Mouse (Mus musculus): ENCODE measurements around the gene Lgr5. TPM values are rescaled to one million over a fixed set of nuclear protein-coding genes. Genes with fewer than 3 reads are reported as not detected.
A peak's percentile ranks its signal among the peaks of the same experiment; 100 is the strongest.

The Lgr5 gene
- polyA plus RNA-seq, 1 experiment from 2014 or later: 5.3 TPM

- H3K4me2 ChIP-seq (replicated peaks): no peak overlapping the region
- no peak overlapping the region for H3K4me3 ChIP-seq (replicated peaks)
- H3K9ac ChIP-seq: no peak overlapping the region
- no peaks in the 10 kb centered on the region for H3K27me3 ChIP-seq (replicated peaks)
- WGBS: 57% methylated on average over 4 of the region's 4 CpGs
- H3K4me1 ChIP-seq (replicated peaks): no peaks in the 10 kb centered on the region
- ATAC-seq: no peak
- H3K36me3 ChIP-seq: no peaks in the 10 kb centered on the region
- no peaks in the 10 kb centered on the region for H3K9me3 ChIP-seq
- no peak overlapping the region for H3K27ac ChIP-seq
Measured at GRCm38 (mm10) chr10:115521081-115521451, 66.5 kb downstream of the Lgr5 start.

GRCm38 (mm10) chr10:115520200-115521080 lies 67.1 kb downstream of the Lgr5 start:
- no peak overlapping the region for H3K9ac ChIP-seq
- 78% methylated on average over 17 of the region's 17 CpGs for WGBS
- no peak for ATAC-seq
- H3K27me3 ChIP-seq (replicated peaks): no peaks in the 10 kb centered on the region
- no peak overlapping the region for H3K4me2 ChIP-seq (replicated peaks)
- H3K4me1 ChIP-seq (replicated peaks): no peaks in the 10 kb centered on the region
- no peak overlapping the region for H3K4me3 ChIP-seq (replicated peaks)
- no peak overlapping the region for H3K27ac ChIP-seq
- no peaks in the 10 kb centered on the region for H3K36me3 ChIP-seq
- no peaks in the 10 kb centered on the region for H3K9me3 ChIP-seq

GRCm38 (mm10) chr10:115518845-115519244 lies 68.7 kb downstream of the Lgr5 start:
- Histone ChIP-seq H3K4me1 (replicated peaks) (no peaks in the 10 kb centered on the region), H3K9ac (no peak overlapping the region), H3K27me3 (replicated peaks) (no peaks in the 10 kb centered on the region), H3K4me2 (replicated peaks) (no peak overlapping the region), H3K27ac (no peak overlapping the region), H3K36me3 (no peaks in the 10 kb centered on the region), H3K9me3 (no peaks in the 10 kb centered on the region), H3K4me3 (replicated peaks) (no peak overlapping the region)
- 83% methylated on average over 3 of the region's 3 CpGs for WGBS
- no peak for ATAC-seq

- Histone ChIP-seq H3K27me3 (replicated peaks) (no peaks in the 10 kb centered on the region), H3K4me1 (replicated peaks) (no peaks in the 10 kb centered on the region), H3K4me2 (replicated peaks) (no peak overlapping the region), H3K4me3 (replicated peaks) (no peak overlapping the region), H3K9me3 (no peaks in the 10 kb centered on the region), H3K27ac (no peak overlapping the region), H3K36me3 (no peaks in the 10 kb centered on the region), H3K9ac (no peak overlapping the region)
- WGBS: 86% methylated on average over 7 of the region's 7 CpGs
- ATAC-seq: no peak
Measured at GRCm38 (mm10) chr10:115515503-115515902, 72.1 kb downstream of the Lgr5 start.

GRCm38 (mm10) chr10:115510959-115511358 lies 76.6 kb downstream of the Lgr5 start:
- ATAC-seq: no peak
- Histone ChIP-seq H3K9me3 (no peaks in the 10 kb centered on the region), H3K9ac (no peak overlapping the region), H3K4me2 (replicated peaks) (no peak overlapping the region), H3K36me3 (no peaks in the 10 kb centered on the region), H3K27ac (no peak overlapping the region), H3K4me1 (replicated peaks) (no peaks in the 10 kb centered on the region), H3K27me3 (replicated peaks) (no peaks in the 10 kb centered on the region), H3K4me3 (replicated peaks) (no peak overlapping the region)
- WGBS: 88% methylated on average over 5 of the region's 5 CpGs

- H3K36me3 ChIP-seq: no peaks in the 10 kb centered on the region
- no peak overlapping the region for H3K4me3 ChIP-seq (replicated peaks)
- H3K27me3 ChIP-seq (replicated peaks): no peaks in the 10 kb centered on the region
- H3K9ac ChIP-seq: no peak overlapping the region
- ATAC-seq: peak; percentile 91
- H3K4me2 ChIP-seq (replicated peaks): peak overlapping the region; percentile 43
- H3K9me3 ChIP-seq: no peaks in the 10 kb centered on the region
- H3K4me1 ChIP-seq (replicated peaks): no peaks in the 10 kb centered on the region
- 66% methylated on average over 16 of the region's 16 CpGs for WGBS
- no peak overlapping the region for H3K27ac ChIP-seq
Measured at GRCm38 (mm10) chr10:115505631-115506239, 81.8 kb downstream of the Lgr5 start.

- H3K4me2 ChIP-seq (replicated peaks): peak overlapping the region; percentile 43
- WGBS: 68% methylated on average over 10 of the region's 10 CpGs
- H3K4me1 ChIP-seq (replicated peaks): no peaks in the 10 kb centered on the region
- no peaks in the 10 kb centered on the region for H3K27me3 ChIP-seq (replicated peaks)
- no peaks in the 10 kb centered on the region for H3K36me3 ChIP-seq
- H3K9ac ChIP-seq: no peak overlapping the region
- no peak; the same call in 1 of the 2 replicates for ATAC-seq
- H3K9me3 ChIP-seq: no peaks in the 10 kb centered on the region
- H3K27ac ChIP-seq: no peak overlapping the region
- no peak overlapping the region for H3K4me3 ChIP-seq (replicated peaks)
Measured at GRCm38 (mm10) chr10:115505155-115505554, 82.4 kb downstream of the Lgr5 start.

GRCm38 (mm10) chr10:115493778-115494141 lies 93.8 kb downstream of the Lgr5 start:
- H3K4me2 ChIP-seq (replicated peaks): peak overlapping the region; percentile 42
- 3% methylated on average over 7 of the region's 7 CpGs for WGBS
- no peak overlapping the region for H3K27ac ChIP-seq
- peaks cover 7% of the 10 kb centered on the region for H3K4me1 ChIP-seq (replicated peaks)
- no peaks in the 10 kb centered on the region for H3K9me3 ChIP-seq
- no peaks in the 10 kb centered on the region for H3K36me3 ChIP-seq
- peak; percentile 48 for ATAC-seq
- H3K4me3 ChIP-seq (replicated peaks): no peak overlapping the region
- H3K9ac ChIP-seq: no peak overlapping the region
- no peaks in the 10 kb centered on the region for H3K27me3 ChIP-seq (replicated peaks)

- no peaks in the 10 kb centered on the region for H3K36me3 ChIP-seq
- no peak overlapping the region for H3K4me3 ChIP-seq (replicated peaks)
- no peak overlapping the region for H3K9ac ChIP-seq
- no peaks in the 10 kb centered on the region for H3K9me3 ChIP-seq
- 41% methylated on average over 12 of the region's 12 CpGs for WGBS
- H3K27me3 ChIP-seq (replicated peaks): no peaks in the 10 kb centered on the region
- H3K27ac ChIP-seq: no peak overlapping the region
- H3K4me2 ChIP-seq (replicated peaks): peak overlapping the region; percentile 42
- ATAC-seq: peak; percentile 71
- peaks cover 7% of the 10 kb centered on the region for H3K4me1 ChIP-seq (replicated peaks)
Measured at GRCm38 (mm10) chr10:115492956-115493777, 94.4 kb downstream of the Lgr5 start.

GRCm38 (mm10) chr10:115491803-115492510 lies 95.6 kb downstream of the Lgr5 start:
- peak; percentile 32; the same call in 1 of the 2 replicates for ATAC-seq
- no peaks in the 10 kb centered on the region for H3K36me3 ChIP-seq
- H3K9me3 ChIP-seq: no peaks in the 10 kb centered on the region
- no peak overlapping the region for H3K9ac ChIP-seq
- no peak overlapping the region for H3K27ac ChIP-seq
- H3K27me3 ChIP-seq (replicated peaks): no peaks in the 10 kb centered on the region
- H3K4me2 ChIP-seq (replicated peaks): no peak overlapping the region
- peaks cover 7% of the 10 kb centered on the region for H3K4me1 ChIP-seq (replicated peaks)
- 91% methylated on average over 7 of the region's 7 CpGs for WGBS
- H3K4me3 ChIP-seq (replicated peaks): no peak overlapping the region

GRCm38 (mm10) chr10:115485602-115486001 lies 102.0 kb downstream of the Lgr5 start:
- no peak overlapping the region for H3K4me2 ChIP-seq (replicated peaks)

GRCm38 (mm10) chr10:115484660-115485059 lies 102.9 kb downstream of the Lgr5 start:
- Histone ChIP-seq H3K9ac (no peak overlapping the region), H3K36me3 (no peaks in the 10 kb centered on the region), H3K4me1 (replicated peaks) (no peaks in the 10 kb centered on the region), H3K27me3 (replicated peaks) (no peaks in the 10 kb centered on the region), H3K27ac (no peak overlapping the region), H3K9me3 (no peaks in the 10 kb centered on the region), H3K4me2 (replicated peaks) (no peak overlapping the region), H3K4me3 (replicated peaks) (no peak overlapping the region)
- peak; percentile 93 for ATAC-seq
- 49% methylated on average over 3 of the region's 3 CpGs for WGBS

More at GRCm38 (mm10) chr10:115485602-115486001, 102.0 kb downstream of the Lgr5 start:
- Histone ChIP-seq H3K27me3 (replicated peaks) (no peaks in the 10 kb centered on the region), H3K4me3 (replicated peaks) (no peak overlapping the region), H3K9ac (no peak overlapping the region), H3K27ac (no peak overlapping the region), H3K9me3 (no peaks in the 10 kb centered on the region), H3K4me1 (replicated peaks) (no peaks in the 10 kb centered on the region), H3K36me3 (no peaks in the 10 kb centered on the region)
- 64% methylated on average over 2 of the region's 2 CpGs for WGBS
- ATAC-seq: no peak
